Mouse (Mus musculus) bone marrow macrophage, adult 2 months (primary cell): ENCODE results near the gene Pard3.

Source experiments
- CTCF ChIP-seq: IDR thresholded peaks from 2 replicates; pipeline ENCODE4 v1.5.1; 2012; ENCODE audit warnings: low read depth, mild to moderate bottlenecking, low read length, moderate library complexity
- POLR2A ChIP-seq: IDR thresholded peaks from 2 replicates; pipeline ENCODE4 v1.6.1; 2012; ENCODE audit warnings: mild to moderate bottlenecking, low read depth, low read length, borderline replicate concordance

GRCm38 (mm10) chr8:127423021-127423420, 359.3 kb downstream of the Pard3 start:
- no peak for TF ChIP-seq CTCF
- TF ChIP-seq POLR2A, result no peak
